Mouse (Mus musculus) frontal cortex, postnatal 14 days (tissue): ENCODE measurements around the gene Cep85l.

Source experiments
- DNase-seq, 2 experiments: peaks; one replicate each; pipeline ENCODE4 v3.0.0; 2022; ENCODE audit warnings: low spot score in 2 of 2

Gene Cep85l

GRCm38 (mm10) chr10:53342166-53342728, 37.5 kb downstream of the Cep85l start:
- DNase-seq = no peak

GRCm38 (mm10) chr10:53341288-53341965, 38.3 kb downstream of the Cep85l start:
- no peak for DNase-seq

GRCm38 (mm10) chr10:53339045-53339444, 40.7 kb downstream of the Cep85l start:
- DNase-seq = no peak

GRCm38 (mm10) chr10:53337162-53337923, 42.4 kb downstream of the Cep85l start, which contains the start of gene Pln:
Gene Pln, plus strand, starts transcription at chr10:53337667.
- no peak for DNase-seq

- no peak for DNase-seq
Observed at GRCm38 (mm10) chr10:53335974-53336373, 43.8 kb downstream of the Cep85l start.

- DNase-seq = no peak
Observed at GRCm38 (mm10) chr10:53335266-53335665, 44.5 kb downstream of the Cep85l start.

- DNase-seq = no peak
Observed at GRCm38 (mm10) chr10:53332752-53333151, 47.0 kb downstream of the Cep85l start.

- no peak for DNase-seq
Observed at GRCm38 (mm10) chr10:53329257-53329656, 50.5 kb downstream of the Cep85l start.

GRCm38 (mm10) chr10:53326367-53326766, 53.4 kb downstream of the Cep85l start:
- DNase-seq = no peak

GRCm38 (mm10) chr10:53324663-53325062, 55.1 kb downstream of the Cep85l start:
- no peak for DNase-seq

GRCm38 (mm10) chr10:53323367-53323766, 56.4 kb downstream of the Cep85l start:
- no peak for DNase-seq

- DNase-seq = no peak
Observed at GRCm38 (mm10) chr10:53306674-53307073, 73.1 kb downstream of the Cep85l start.

GRCm38 (mm10) chr10:53305867-53306266, 73.9 kb downstream of the Cep85l start:
- DNase-seq = no peak

GRCm38 (mm10) chr10:53285147-53285546, 94.6 kb downstream of the Cep85l start:
- DNase-seq = no peak

GRCm38 (mm10) chr10:53272228-53272627, 107.5 kb downstream of the Cep85l start:
- DNase-seq = no peak

- DNase-seq = no peak
Observed at GRCm38 (mm10) chr10:53262021-53262420, 117.7 kb downstream of the Cep85l start.

- no peak for DNase-seq
Observed at GRCm38 (mm10) chr10:53235381-53235780, 144.4 kb downstream of the Cep85l start.

- no peak for DNase-seq
Observed at GRCm38 (mm10) chr10:53234683-53235082, 145.1 kb downstream of the Cep85l start.

- DNase-seq = no peak
Observed at GRCm38 (mm10) chr10:53234086-53234613, 145.6 kb downstream of the Cep85l start.

- DNase-seq = no peak
Observed at GRCm38 (mm10) chr10:53230809-53231208, 148.9 kb downstream of the Cep85l start.

- no peak for DNase-seq
Observed at GRCm38 (mm10) chr10:53229190-53229589, 150.6 kb downstream of the Cep85l start.
